Mouse (Mus musculus) liver, embryonic 11.5 days (tissue): ENCODE measurements around the gene Vax1. TPM values are rescaled to one million over a fixed set of nuclear protein-coding genes. Genes with fewer than 3 reads are reported as not detected.

Experiments
- ATAC-seq: fragments of 200-750 bp; cut with Nextera tagmentation; replicated peaks from 2 replicates; pipeline ENCODE4 v1.8.0; 2017; ENCODE audit warnings: moderate number of reproducible peaks, mild to moderate bottlenecking, moderate TSS enrichment, moderate library complexity; ENCODE audit not compliant: low FRiP score
- DNase-seq: peaks from one replicate; pipeline ENCODE4 v3.0.0-alpha.2; 2017; ENCODE audit warnings: low spot score
- H3K27ac ChIP-seq: fragments of 300-500 bp; sonication (generic); 2 replicates; pipeline ENCODE4 v1.5.1; 2014; ENCODE audit warnings: mild to moderate bottlenecking, low read depth, low read length, control low read depth
- H3K27me3 ChIP-seq: fragments of 300-500 bp; sonication (generic); replicated peaks from 2 replicates; pipeline ENCODE4 v1.6.1; 2014; ENCODE audit warnings: low read length, mixed read lengths; ENCODE audit not compliant: control insufficient read depth, insufficient read depth
- H3K36me3 ChIP-seq: fragments of 300-500 bp; sonication (generic); 2 replicates; pipeline ENCODE4 v1.6.1; 2014; ENCODE audit warnings: mild to moderate bottlenecking, low read length, moderate library complexity, mixed read lengths; ENCODE audit not compliant: control insufficient read depth, insufficient read depth
- H3K4me1 ChIP-seq: fragments of 300-500 bp; sonication (generic); replicated peaks from 2 replicates; pipeline ENCODE4 v1.6.1; 2014; ENCODE audit warnings: low read length, mixed read lengths; ENCODE audit not compliant: control insufficient read depth, insufficient read depth
- H3K4me2 ChIP-seq: fragments of 300-500 bp; sonication (generic); 2 replicates; pipeline ENCODE4 v1.6.1; 2014; ENCODE audit warnings: mild to moderate bottlenecking, control low read depth, moderate library complexity
- H3K4me3 ChIP-seq: fragments of 300-500 bp; sonication (generic); 2 replicates; pipeline ENCODE4 v1.5.1; 2014; ENCODE audit warnings: low read depth, low read length, control low read depth
- H3K9ac ChIP-seq: fragments of 300-500 bp; sonication (generic); 2 replicates; pipeline ENCODE4 v1.6.1; 2014; ENCODE audit warnings: low read depth, low read length, control low read depth
- H3K9me3 ChIP-seq: fragments of 300-500 bp; sonication (generic); 2 replicates; pipeline ENCODE4 v1.6.1; 2016; ENCODE audit warnings: low read length, inconsistent platforms, mixed read lengths; ENCODE audit not compliant: control insufficient read depth
- WGBS: fragments of 180-500 bp; shearing (Covaris S2); extraction: QIAGEN DNeasy Blood & Tissue Kit; methylation state at CpG from one replicate; pipeline ENCODE4 v1.1.7; 2014; 5-methylcytosine and 5-hydroxymethylcytosine counted together
- polyA plus RNA-seq: library from polyadenylated mRNA; unstranded; fragments of >200 nt; fragmentation: Nextera tagmentation; extraction: Ambion mirVana; gene quantifications from 2 replicates; pipeline ENCODE4 v1.2.1, GENCODE M21; 2014

Vax1 gene
- polyA plus RNA-seq, 1 experiment from 2014 or later: not detected

DNA sequence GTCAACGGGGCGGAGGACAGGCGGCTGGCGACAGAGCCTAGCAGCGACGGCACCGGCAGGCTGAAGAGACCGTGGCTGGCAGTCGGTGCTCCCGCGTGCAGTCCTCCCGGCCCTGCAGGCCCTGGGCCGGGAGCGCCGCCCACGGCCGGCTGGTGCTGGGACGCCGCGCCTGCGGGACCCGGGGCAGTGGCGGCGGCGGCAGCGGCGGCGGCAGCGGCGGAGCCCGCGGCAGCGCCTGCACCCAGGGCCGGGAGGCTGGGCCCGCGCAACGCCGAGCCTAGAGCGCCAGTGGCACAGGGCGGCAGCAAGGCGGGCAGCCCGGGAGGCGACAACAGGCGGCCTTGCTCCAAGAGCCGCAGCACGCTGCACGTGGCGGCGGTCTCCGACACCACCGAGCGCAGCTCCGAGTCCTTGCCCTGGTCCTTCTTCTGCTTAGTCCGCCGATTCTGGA is 3.5 kb downstream of the Vax1 start:
- ATAC-seq: no peak

DNA sequence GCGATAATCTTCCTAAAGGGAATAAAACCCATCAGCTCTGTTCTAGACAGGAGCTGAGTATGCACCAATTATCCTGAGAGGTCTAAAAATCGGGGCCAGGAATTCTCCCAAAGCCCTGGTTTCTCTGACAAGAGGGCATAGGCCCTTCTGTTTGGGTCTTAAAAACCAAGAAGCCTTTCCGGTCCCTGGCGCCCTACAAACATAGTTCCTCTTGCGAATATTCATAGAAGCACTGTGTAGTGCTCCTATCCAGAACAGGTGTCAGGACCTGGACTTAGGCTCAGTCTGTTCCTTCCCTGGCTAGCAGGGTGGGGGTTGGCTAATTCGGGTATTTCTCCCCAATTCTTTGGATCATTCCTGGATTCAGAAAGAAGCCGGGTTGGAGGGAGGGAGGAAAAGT is 4.3 kb downstream of the Vax1 start:
- no peak overlapping the region for H3K4me2 ChIP-seq

More for the DNA sequence above, 3.5 kb downstream of the Vax1 start:
- no peak overlapping the region for H3K9ac ChIP-seq
- H3K4me2 ChIP-seq: peak overlapping the region; percentile 65
- under 1% methylated on average over 53 of the region's 55 CpGs for WGBS
- peaks cover 97% of the 10 kb centered on the region for H3K27me3 ChIP-seq
- H3K27ac ChIP-seq: no peak overlapping the region
- DNase-seq: peak; percentile 49
- peaks cover 6% of the 10 kb centered on the region for H3K4me1 ChIP-seq
- H3K9me3 ChIP-seq: no peaks in the 10 kb centered on the region
- H3K36me3 ChIP-seq: no peaks in the 10 kb centered on the region
- H3K4me3 ChIP-seq: peak overlapping the region; percentile 41

DNA sequence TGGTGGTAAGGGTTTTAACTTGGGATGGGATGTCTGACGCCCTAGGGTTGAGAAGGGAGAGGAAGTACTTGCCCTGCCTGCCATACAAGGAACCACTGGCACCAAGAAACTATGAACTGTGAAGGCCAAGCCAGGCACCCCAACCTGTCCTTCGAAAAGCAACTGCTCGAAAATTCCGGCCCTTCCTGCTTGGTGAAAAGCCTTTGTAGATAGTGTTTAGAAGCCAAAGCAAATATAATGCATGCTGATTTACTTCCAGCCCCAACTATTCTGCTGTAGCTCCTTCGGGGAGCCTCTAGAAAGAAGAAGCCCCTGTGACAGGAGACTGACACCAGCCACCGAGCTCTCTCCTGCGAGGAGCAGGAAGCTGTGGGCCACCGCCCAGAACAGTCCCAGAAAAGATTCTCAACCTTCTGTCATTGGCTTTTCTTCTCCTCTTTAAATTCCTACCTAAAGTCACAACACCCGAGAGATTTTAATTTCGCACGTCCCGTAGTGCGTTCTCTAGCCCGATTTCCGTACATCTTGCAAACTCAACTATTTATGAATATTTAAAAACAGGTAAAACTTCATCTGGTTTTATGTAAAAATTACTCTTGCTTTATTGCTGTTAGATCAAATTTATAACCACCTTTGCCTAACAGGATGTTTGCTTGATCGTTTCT is 4.8 kb downstream of the Vax1 start:
- H3K9me3 ChIP-seq: no peaks in the 10 kb centered on the region
- no peak overlapping the region for H3K9ac ChIP-seq
- ATAC-seq (no peak), DNase-seq (no peak)
- 15% methylated on average over 16 of the region's 16 CpGs for WGBS
- no peaks in the 10 kb centered on the region for H3K36me3 ChIP-seq
- no peak overlapping the region for H3K4me2 ChIP-seq
- H3K27me3 ChIP-seq: peaks cover 96% of the 10 kb centered on the region
- no peak overlapping the region for H3K4me3 ChIP-seq
- peaks cover 6% of the 10 kb centered on the region for H3K4me1 ChIP-seq
- no peak overlapping the region for H3K27ac ChIP-seq

More for the DNA sequence above, 4.3 kb downstream of the Vax1 start:
- Histone ChIP-seq H3K27me3 (peaks cover 97% of the 10 kb centered on the region), H3K9ac (no peak overlapping the region), H3K4me3 (no peak overlapping the region), H3K27ac (no peak overlapping the region), H3K36me3 (no peaks in the 10 kb centered on the region), H3K9me3 (no peaks in the 10 kb centered on the region), H3K4me1 (peaks cover 6% of the 10 kb centered on the region)
- 9% methylated on average over 7 of the region's 7 CpGs for WGBS
- ATAC-seq: no peak
- DNase-seq: no peak

DNA sequence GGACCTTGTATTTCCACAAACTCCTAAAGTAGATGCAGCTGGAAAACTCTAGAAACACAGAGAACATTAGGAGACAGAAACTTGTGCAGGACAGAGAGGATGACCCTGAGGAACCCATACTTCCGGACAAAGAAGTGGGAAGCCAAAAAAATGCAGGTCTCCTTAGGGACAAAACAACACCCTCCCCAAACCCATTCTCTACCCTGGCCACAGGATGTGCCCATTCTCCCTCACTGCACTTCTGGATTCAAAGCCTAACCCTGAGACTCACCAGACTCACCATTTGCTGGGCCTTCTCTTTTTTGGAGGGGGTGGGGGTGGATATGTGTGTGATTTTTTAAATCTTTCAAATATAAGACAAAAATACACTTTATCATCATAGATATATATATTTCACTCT is 5.7 kb downstream of the Vax1 start:
- Histone ChIP-seq H3K4me1 (peaks cover 3% of the 10 kb centered on the region), H3K4me2 (no peak overlapping the region), H3K27me3 (peaks cover 92% of the 10 kb centered on the region), H3K9ac (no peak overlapping the region), H3K4me3 (no peak overlapping the region), H3K9me3 (no peaks in the 10 kb centered on the region), H3K27ac (no peak overlapping the region), H3K36me3 (no peaks in the 10 kb centered on the region)
- WGBS: 18% methylated on average over 1 of the region's 1 CpGs
- ATAC-seq (no peak), DNase-seq (no peak)

DNA sequence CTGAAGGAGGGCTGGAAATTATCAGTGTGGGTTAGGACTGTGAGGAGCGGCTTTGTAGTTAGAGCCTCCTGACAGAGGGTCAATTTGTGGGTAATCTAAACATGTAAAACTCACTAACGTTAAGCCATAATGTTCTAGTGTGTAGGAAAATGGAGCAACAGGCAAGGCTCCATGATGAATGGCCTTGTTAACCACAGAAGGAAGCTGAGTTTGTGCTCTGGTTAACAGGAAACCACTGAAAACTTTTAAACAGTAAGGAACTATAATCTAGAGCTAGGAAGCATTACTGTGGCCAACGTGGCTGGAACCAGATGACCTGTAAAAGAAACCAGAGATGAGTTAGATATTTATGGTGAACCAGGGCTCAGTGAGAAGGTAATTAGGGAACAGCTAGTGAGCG is 13.2 kb downstream of the Vax1 start:
- 27% methylated on average over 4 of the region's 4 CpGs for WGBS
- H3K27me3 ChIP-seq: peaks cover 22% of the 10 kb centered on the region
- H3K4me1 ChIP-seq: no peaks in the 10 kb centered on the region
- H3K27ac ChIP-seq: no peak overlapping the region
- no peak overlapping the region for H3K4me2 ChIP-seq
- no peak overlapping the region for H3K4me3 ChIP-seq
- no peaks in the 10 kb centered on the region for H3K9me3 ChIP-seq
- H3K9ac ChIP-seq: no peak overlapping the region
- H3K36me3 ChIP-seq: no peaks in the 10 kb centered on the region
- no peak for DNase-seq
- no peak for ATAC-seq

DNA sequence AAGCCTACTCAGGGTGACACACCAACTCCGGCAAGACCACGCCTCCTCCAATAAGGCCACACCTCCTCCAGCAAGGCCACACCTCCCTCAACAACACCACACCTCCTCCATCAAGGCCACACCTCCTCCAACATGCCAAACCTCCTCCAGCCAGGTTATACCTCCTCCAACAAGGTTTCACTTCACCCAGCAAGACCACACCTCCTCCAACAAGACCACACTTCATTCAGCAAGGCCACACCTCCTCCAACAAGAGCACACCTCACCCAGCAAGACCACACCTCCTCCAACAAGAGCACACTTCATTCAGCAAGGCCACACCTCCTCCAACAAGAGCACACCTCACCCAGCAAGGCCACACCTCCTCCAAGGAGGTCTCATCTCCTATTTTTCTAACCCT is 15.7 kb downstream of the Vax1 start:
- Histone ChIP-seq H3K4me3 (no peak overlapping the region), H3K4me1 (no peaks in the 10 kb centered on the region), H3K27me3 (peaks cover 2% of the 10 kb centered on the region), H3K4me2 (no peak overlapping the region), H3K27ac (no peak overlapping the region), H3K9ac (no peak overlapping the region), H3K36me3 (no peaks in the 10 kb centered on the region), H3K9me3 (no peaks in the 10 kb centered on the region)
- 88% methylated on average over 2 of the region's 2 CpGs for WGBS
- ATAC-seq (no peak), DNase-seq (no peak)

DNA sequence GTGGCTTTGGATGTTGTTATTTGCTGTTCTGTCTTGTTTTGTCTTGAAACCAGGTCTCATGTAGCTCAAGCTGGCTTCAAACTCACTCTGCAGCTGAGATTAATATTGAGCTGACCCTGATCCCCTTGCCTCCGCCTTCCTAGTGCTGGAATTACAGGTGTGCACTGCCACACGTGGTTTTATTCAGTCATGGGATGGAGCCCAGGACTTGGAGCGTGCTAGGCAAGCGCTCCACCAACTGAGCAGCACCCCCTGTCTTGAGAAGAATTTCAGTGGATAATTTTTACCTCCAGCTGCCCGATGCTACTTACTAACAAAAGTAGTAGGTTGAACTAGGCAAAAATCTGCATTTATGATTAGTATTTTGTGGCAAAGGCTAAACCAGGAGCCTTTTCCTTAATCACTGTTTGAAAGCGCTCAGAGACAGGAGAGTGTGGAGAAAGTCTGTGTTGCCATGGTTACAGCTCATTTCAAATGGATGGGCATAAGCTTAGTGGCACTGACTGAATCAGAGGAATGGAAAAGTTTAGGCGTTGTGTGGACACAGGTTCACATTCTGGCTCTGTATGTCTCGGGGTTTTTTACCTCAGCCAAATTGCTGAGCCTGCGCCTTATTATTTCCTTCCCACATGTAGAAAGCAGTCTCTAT is 24.2 kb downstream of the Vax1 start:
- WGBS: 65% methylated on average over 9 of the region's 9 CpGs
- no peaks in the 10 kb centered on the region for H3K4me1 ChIP-seq
- no peaks in the 10 kb centered on the region for H3K27me3 ChIP-seq

DNA sequence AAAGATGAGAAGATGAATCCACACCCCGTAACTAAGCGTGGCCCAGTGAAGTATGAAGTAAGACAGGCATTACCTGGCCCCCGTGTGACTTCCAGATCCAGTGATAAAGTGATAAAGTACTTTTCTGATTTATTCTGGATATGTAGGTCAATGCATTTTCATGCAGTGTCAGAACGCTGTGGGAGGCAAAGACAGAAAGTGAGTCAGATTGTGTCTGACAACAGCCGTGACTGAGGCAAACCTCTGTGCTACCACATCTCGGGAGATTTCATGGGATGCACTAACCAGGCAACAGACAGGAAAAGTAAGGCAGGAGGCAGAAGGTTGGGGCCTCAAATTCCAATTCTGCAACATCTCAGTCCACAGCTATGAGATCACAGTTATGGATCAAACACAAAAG is 24.8 kb downstream of the Vax1 start:
- ATAC-seq: no peak
- H3K9me3 ChIP-seq: no peaks in the 10 kb centered on the region
- H3K4me2 ChIP-seq: no peak overlapping the region
- H3K36me3 ChIP-seq: no peaks in the 10 kb centered on the region
- no peak overlapping the region for H3K4me3 ChIP-seq
- DNase-seq: no peak
- no peak overlapping the region for H3K9ac ChIP-seq
- H3K27me3 ChIP-seq: no peaks in the 10 kb centered on the region
- no peaks in the 10 kb centered on the region for H3K4me1 ChIP-seq
- no peak overlapping the region for H3K27ac ChIP-seq
- WGBS: 75% methylated on average over 6 of the region's 6 CpGs

More for the DNA sequence above, 24.2 kb downstream of the Vax1 start:
- Histone ChIP-seq H3K36me3 (no peaks in the 10 kb centered on the region), H3K9me3 (no peaks in the 10 kb centered on the region), H3K4me3 (no peak overlapping the region), H3K9ac (no peak overlapping the region), H3K27ac (no peak overlapping the region), H3K4me2 (no peak overlapping the region)
- DNase-seq (no peak), ATAC-seq (no peak)

DNA sequence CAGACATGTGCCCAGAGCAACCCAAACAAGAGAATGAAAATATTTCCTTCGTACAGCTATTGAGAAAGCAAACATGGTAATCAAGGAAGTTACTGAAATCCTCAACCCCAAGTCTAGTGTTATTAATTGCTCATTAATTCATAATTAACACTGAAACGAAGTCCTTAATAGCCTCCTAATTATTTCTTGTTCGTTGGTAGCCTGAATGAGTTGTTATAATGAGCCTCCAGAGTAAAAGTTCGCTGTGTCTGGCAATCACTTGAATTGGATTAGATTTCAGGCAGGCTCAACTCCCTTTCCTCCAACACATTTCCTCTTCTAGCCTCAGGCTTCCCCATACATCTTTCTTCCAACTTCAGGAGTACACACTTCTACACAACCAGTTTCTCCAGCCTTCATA is 27.6 kb downstream of the Vax1 start:
- H3K4me2 ChIP-seq: no peak overlapping the region
- no peak overlapping the region for H3K9ac ChIP-seq
- H3K9me3 ChIP-seq: no peaks in the 10 kb centered on the region
- H3K27me3 ChIP-seq: no peaks in the 10 kb centered on the region
- no peak for DNase-seq
- no peak overlapping the region for H3K27ac ChIP-seq
- 65% methylated on average over 4 of the region's 4 CpGs for WGBS
- no peak overlapping the region for H3K4me3 ChIP-seq
- no peaks in the 10 kb centered on the region for H3K36me3 ChIP-seq
- H3K4me1 ChIP-seq: no peaks in the 10 kb centered on the region
- ATAC-seq: no peak
